Mouse (Mus musculus): ENCODE results near the gene Fbxl5.

Gene Fbxl5

DNA sequence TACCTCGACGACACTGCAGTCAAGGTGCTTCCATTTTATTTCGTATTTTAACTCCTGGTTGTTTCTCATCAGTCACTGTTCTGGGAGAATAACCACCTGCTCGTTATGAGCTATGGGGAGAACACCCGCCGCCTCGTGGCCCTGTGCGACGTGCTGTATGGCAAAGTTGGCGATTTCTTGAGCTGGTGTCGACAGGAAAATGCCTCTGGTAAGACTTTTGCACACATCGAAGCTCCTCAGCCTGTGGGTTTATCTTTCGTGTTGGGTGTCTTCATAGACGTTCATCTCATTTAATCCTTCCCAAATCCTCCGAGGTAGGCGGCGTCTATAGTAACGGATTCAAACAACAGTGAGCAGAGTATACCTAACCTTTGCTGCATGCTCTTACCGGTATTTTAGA lies at the start of gene Fbxl5:
TSS of gene Fbxl5 (minus strand) at position 101 of the 400 bp plus-strand sequence.
- in situ Hi-C loops (cut with MboI), result no loop called here

DNA sequence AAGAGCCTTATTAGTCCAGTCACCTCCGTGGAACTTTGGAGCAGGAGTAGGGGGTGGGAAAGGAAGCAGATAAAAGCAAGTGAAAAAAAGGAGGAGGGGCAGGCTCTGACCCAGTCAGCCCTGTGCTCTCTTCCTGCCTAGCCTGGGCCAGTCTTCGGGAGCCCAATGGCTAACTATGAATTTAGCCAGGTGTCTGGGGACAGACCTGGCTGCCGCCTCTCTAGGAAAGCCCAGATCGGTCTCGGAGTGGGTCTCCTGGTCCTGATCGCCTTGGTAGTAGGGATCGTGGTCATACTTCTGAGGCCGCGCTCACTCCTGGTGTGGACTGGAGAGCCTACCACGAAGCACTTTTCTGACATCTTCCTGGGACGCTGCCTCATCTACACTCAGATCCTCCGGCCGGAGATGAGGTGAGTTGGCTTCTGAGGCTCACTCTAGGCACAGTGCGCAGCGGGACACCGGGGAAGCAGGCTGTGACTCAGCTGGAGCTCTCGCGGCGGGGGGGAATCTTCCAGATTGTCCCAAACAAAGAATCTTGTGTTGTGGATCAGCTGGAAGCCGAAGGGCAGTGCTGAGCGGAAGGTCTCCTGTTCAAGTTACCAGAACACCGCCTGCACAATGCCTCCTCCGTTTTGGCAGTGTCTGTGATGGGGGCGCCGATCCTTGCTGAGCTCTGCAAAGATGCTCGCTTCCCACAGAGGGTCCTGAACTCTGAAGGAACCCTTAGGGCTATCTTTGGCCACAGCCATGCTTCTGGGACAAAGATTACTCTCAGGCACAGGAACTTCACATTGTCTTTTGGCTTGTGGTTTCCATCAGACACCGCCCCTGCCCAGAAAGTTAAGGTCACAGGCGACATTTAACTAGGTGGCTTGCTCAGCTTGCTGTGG lies 47.5 kb upstream of the Fbxl5 start:
- in situ Hi-C loops (cut with MboI), result no loop called here

DNA sequence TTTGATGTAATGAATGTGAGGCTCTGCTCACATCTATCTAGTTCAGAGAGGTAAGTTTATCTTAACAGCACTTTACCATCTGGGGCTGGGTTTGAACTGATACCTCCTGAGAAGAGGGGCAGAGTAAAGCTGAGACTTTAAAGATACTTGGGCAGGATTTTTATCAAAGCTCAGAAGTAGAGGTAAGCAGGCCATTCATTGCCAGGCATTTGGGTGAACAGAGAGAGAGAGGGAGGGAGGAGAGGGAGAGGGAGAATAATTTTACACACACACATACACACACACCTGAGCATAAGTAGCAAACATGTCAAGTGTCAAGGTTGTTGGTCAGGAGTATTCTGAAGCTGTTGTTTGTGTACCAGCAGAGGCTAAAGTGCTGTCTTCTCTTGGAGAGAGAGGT lies 46.8 kb upstream of the Fbxl5 start, which contains the start of gene Cd38:
TSS of gene Cd38 (plus strand) at position 301 of the 400 bp plus-strand sequence.
- in situ Hi-C loops (cut with MboI), result no loop called here

DNA sequence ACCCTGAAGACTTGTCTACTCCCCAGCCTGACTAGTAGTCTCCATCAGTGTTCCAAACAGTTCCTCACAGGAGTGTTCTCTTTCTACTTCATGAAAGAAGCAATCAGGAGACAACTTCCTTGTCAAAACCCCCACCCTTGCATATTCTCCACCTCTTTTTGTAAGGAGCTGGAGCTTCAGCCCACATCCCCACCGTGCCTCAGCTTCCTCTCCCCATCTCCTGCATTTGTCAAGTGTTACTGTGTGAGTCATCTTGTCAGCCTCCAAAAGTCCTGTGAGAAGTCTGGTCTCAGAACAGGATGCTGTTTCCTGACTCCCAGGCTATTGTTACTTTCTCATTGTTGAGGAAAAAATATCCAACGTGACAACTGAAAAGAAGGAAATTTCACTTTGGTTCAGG lies 43.9 kb upstream of the Fbxl5 start:
- in situ Hi-C loops (cut with MboI), result no loop called here

DNA sequence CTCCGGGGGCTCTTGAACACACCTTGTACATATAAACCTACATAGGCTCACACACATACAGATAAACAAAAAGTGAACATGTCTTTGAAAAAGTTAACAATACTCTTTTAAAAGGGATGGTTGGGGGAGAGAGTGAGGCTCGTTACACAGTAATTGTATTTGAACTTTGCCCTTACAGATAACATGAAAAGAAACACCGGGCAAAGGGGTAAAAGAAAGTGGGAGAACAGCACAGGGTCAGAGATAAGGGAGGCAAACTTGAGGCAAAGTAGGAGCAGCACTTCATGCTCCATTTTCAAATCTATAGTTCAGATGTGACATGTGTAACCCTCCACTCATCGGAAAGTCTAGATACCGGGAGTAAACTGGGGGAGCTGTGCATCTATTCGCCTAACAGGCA lies 42.2 kb upstream of the Fbxl5 start:
- in situ Hi-C loops (cut with MboI), result no loop called here

DNA sequence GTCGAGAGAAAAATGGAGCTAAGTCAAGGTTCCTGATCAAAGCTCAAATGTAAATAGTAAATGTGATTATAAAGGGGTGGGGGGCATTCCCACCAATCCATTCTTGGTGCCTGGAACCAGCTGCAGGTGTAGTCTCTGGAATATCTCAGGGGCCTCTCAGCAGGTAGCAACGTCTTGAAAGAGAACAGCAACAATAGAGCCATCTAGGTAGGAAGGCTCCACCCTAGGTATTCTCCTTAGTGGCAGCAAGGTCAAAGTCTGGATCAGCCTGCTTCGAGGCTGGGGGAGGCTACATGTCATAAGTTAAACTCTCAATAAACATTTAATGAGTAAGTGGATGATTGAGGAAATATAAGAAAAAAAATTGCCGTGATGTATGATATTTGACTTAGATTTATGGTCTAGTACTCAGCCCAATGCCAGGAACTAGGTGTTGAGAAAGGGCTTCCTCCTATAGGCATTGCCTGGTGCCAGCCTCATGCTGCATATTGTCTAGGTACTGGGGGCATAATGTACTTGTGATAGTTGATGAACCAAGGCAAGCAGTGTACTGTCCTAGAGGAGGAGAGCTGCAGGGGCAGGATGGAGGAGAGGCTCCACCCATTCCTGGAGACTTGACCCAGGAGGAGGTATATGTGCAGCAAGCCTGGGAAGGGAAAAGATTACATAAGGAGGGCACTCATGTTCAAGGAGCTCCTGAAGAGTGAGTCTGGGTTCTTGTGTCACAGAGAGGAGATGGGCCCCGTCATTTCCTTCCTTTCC lies 39.4 kb upstream of the Fbxl5 start:
- in situ Hi-C loops (cut with MboI), result no loop called here

DNA sequence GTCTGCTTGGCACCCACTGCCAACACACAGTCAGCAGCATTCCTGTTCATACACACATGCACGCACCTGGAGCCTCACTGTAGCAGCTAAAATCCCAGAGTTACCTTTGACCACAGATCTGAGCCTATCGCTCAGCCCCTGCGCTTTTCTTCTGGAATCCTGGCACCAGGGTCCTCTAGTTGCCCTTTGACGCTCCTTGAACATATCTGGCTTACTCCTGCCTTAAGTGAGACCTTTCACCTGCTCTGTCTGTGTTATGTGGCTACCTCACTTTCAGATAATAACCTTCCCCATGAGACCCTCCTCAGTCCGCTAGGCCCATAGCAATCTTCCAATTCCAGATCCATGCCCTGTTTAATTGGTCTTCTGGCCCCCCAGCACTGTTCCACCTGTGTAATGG lies 38.7 kb upstream of the Fbxl5 start:
- in situ Hi-C loops (cut with MboI), result no loop called here

DNA sequence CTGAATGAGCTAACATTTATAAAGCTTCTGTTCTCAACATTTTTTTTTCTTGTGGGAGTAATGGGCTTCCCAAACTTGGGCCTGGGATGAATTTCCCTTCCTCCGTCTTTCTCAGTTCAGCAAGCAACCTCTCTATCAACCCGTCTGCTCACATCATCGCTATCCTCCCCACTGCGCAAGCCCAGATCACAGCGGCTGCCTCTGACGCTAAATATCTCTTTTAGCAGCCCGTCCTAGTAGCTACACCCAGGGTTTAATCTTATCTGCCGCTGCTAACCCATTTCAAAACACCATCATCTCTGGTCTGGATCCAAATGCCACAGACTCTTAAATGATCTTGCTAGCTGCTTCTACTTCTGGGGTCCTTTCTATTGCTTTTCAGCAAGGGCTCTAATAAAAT lies 38.2 kb upstream of the Fbxl5 start:
- in situ Hi-C loops (cut with MboI), result no loop called here

DNA sequence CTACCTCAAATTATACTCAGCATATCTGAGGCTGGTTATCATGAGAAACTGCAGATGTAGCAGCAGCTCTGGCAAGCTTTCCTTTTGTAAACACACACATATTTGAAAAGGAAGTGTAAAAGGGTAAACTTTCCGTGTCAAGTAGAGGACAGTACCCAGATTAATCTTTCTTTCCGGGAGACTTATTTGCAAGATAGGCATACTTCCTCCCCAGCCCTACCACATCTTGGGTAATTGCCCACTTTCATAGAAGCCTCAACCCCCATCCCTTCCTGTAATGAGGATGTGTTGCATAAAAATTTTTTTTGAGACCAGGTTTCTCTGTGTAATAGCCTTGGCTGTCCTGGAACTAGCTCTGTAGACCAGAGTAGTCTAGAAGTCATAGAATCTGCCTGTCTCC lies 34.3 kb upstream of the Fbxl5 start:
- in situ Hi-C loops (cut with MboI), result no loop called here

DNA sequence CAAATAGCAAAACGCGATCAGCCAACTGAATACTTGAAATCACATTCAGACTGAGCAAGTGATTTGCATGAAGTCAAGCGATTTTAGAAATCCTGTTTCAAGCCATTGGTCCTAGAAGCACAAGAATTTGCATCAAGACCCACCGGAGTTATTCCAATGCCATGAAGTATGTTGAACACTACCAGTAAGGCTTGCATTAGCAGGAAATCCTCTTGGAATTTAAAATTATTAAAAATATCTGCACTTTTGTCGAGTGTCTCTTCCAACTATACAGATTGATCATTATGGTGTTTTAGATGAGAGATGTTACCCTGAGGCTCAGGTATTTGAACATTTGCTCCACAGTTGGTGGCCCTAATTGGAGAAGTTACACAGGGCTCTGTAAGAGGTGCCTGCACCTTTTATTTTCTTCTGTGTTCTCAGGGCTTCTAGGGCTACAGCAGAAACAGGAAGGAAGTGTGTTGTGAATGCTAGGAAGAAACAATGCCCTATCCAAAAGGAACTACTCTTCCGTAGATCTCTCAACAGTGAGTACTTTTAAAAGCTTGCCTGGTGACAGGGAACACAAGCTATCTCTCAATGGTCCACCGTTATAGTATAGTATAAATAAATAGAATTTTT lies 32.5 kb upstream of the Fbxl5 start:
- in situ Hi-C loops (cut with MboI), result no loop called here

DNA sequence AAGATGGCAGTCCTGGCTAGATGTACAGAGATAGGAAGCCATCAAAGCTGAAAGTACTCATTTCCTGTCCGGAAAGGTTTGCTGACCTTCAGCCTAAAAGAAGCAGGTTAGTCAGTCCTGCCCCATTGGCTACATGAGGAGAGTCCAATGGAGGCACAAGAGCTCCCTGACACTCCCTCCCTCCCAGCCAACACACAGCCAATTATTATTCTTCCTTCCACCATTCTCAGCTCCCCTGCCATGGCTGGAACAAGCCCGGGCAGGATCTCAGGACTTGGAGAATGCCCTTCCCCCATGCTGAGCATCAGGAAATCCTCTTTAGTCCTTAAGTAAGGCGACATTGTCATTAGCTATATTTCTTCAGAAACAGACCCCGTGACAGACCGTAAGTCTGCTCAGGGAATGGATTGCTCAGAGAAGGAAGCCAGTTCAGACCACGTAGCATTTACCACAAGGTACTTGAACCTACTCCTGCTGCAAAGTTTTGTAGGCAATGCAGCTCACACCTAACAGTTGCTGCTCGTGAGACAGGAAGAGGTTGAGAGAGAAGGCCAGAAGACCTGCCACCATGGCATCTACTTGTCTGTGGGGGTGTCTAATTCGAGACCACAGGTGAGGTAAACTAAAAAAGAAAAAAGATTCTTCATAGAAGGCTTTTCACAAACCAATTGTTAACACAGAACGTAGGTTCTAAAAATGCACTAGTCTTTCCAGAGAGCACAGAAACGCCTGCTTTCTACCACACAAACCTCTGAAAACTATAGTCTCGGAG lies 31.8 kb upstream of the Fbxl5 start:
- in situ Hi-C loops (cut with MboI), result no loop called here

DNA sequence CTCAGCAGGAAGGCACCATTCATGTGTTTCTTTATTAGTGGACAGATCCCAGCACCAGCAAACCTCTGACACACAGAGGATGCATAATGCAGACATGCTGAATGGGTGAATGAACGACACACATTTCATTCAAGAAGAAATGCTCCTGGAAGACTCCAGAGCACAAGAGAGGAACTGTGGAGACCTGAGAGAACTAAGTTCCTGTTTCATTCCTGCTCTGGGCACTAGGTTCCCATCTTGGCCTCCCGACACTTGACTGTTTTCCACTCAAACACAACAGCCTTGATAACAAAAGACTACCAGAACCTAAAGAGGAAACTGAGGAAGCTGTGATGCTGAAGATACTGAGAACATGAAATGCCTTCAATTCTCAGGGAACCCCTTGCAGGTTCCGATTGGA lies 26.8 kb upstream of the Fbxl5 start:
- in situ Hi-C loops (cut with MboI), result no loop called here

DNA sequence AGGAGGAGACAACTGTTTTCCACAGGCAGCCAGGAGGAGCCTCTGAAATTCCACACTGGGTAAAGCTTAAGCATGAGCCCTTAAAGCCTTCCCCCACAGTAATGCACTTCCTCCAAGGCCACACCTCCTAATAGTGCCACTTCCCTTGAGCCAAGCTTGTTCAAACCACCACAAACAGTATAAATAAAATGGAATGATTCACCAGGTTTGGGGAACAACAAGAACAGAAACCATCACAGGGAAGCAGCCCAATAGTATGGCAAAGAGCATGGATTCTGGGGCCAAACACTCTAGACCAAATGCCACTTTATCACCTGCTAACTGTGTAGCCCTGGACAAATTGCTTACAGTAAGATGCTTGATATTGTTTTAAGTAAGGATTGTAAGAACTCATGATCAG lies 26.1 kb upstream of the Fbxl5 start:
- in situ Hi-C loops (cut with MboI), result no loop called here

DNA sequence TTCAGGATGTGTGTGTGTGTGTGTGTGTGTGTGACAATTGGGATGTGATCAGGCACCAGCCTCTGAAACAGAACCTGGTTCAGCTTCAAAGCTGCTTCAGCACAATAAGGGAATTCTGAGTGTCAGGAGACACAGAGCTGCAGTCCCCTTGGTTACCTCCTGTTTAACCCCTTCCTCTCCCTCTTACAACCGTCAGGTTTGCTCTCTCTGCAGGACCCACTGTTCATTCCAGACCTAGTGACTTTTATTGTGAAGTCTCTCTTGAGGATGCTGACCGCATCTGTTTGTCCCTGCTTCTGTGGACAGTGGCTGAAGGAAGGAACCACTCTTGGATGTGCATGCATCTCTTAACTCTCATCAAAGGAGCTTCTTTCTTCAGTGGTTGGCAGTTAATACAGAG lies 24.8 kb upstream of the Fbxl5 start:
- in situ Hi-C loops (cut with MboI), result no loop called here

DNA sequence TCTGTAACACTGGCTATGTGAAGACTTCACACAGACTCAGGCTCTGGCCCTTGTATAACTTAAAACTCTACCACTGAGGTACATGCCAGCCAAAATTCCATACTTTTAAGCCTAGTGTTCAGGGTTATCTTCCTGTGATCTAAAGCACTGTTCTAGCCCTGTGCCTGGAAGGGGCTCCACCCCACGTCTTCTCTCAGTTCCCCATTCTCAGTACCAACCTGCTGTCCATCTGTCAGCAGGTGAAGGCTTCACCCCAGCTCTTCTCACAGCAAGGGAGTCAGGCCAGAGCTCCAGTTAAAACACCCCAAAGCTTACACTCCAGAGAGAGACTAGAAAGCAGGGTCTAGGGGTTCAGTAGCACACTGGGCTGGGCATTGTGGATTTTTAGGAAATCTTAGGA lies 24.2 kb upstream of the Fbxl5 start:
- in situ Hi-C loops (cut with MboI), result no loop called here

DNA sequence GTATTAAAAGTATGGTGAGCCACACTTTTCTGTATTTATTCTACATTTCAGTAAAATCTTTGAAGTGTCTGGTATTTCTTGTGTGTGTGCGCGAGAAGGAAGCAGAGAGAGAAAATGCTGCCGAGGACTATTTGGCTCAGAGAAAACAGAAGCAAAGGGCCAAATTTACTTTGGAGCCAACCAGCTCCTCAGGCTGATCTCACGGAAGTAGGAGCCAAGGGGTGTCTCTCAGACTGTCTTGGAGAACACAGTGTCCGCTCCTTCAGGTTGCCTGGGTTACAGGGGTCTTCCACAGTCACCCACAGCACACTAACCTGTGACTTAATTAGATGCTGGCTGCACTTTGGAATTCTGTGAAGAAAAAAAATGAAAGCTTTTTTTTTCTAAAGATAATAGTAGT lies 23.6 kb upstream of the Fbxl5 start:
- in situ Hi-C loops (cut with MboI), result no loop called here

DNA sequence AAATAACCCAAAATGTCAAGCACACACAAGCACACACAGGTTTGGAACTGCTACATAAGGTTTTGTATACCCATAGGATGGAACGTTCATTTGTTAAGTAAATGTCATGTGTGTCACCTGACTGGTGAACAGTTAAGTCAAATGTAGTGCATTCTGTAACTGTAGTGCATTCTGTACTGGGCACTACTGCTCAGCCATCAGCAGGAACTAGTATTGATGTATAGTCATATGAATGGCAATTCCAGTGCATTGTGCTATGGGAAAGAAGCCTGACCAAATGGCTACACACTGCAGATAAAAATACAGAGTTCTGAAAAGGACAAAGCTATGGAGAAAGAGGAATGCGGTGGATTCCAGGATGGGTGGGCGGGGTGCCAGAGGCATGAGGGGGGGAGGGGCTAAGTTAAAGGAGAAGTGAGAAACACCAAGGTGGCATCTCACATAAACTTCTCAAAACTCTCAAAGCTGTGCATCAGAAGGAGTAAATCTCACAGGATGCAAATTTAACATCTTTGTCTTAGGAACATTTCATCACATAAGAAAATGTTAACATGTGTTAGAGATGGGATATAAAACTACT lies 21.2 kb upstream of the Fbxl5 start:
- in situ Hi-C loops (cut with MboI), result loop anchor here (5.0 kb wide), 2 partner anchors 45 to 150 kb away; no protein-coding TSS in a partner anchor

DNA sequence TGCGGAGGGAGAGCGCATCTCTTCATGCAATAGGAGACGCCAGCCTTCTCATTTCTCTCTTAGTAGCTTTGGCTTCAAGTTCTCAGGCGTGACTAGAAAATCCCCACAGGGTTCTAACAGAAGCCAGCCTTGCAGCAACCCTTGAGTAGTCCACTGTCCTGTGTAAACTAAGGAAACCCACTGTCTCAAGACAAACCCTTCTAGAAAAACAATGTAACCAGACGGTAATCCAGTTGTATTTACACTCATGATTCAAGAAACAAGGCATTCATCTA lies 20.5 kb upstream of the Fbxl5 start:
- in situ Hi-C loops (cut with MboI), result loop anchor here (5.0 kb wide), 2 partner anchors 45 to 150 kb away; no protein-coding TSS in a partner anchor

DNA sequence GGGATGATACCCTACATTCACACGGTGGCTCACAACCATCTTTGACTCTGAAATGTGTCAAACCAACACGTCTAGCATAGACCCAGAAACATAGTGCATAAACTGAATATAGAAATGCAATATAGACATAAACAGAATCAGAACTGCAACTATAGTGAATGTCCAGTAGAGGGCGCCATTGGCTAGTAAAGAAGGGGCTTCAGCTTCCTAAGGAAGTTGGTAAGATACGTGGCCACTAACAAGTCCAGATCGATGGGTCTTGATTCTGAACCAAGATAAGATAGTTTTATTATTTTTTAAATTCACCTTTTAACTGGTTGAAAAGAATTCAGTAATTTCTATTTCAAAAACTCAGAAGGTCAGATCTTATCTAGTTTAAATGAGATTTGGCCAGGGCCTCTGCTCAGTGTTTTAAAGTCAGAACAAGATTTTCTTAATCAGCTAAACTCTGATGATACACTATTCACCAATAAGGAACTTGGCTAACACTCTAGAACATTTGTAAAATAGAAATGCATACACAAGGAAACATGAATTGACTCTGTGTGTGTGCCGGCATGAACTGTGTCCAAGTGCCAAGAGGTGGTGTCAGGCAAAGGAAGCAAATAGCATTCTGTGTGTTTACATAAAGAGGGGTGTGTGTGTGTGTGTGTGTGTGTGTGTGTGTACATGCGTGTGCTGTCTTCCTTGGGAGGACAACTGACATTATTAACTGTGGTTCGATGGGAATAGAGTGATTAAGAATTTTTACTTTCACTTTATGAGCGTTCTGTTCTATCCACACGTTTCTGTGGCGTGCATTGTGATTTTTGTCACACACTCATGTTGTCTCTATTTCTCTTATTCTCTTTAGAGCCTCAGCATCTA lies 19.9 kb upstream of the Fbxl5 start:
- in situ Hi-C loops (cut with MboI), result loop anchor here (5.0 kb wide), 2 partner anchors 46 to 151 kb away; no protein-coding TSS in a partner anchor

DNA sequence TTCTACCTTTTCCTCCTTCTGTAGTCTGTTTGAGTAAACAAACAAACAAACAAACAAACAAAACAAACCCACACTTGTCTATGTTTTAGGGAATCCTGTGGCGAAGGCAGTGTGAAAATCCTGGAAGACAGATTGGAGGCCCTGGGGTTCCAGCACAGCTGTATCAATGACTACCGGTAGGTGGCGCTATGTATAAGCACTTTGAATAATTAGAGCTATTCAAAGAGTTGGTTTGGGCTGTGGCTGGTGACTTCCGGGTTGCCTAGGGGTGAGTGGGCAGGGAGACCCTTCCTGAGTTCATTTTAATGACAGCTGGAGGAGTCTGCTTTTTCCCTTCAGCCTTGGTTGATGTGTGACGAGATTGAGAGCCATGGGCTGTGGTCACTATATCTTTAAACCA lies 15.9 kb upstream of the Fbxl5 start:
- in situ Hi-C loops (cut with MboI), result no loop called here

DNA sequence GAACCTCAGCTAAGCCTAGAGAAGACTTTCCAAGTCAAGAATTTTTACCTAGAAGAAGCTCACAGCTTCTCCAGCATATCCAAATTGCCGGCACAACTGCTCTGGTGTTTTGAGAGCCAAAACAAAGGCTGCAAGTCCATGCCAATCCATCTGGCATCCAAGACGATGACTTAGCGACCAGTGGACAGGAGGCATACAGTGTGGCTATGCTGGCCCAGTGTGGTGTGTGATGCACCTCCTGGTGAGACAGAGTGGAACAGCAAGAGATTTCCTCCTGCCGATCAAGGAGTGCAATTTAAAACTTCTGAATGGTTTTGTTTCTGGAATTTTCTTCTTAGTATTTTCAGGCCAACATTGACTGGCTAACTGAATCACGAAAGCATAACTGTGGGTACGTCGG lies 15.2 kb upstream of the Fbxl5 start:
- in situ Hi-C loops (cut with MboI), result no loop called here
